Mouse (Mus musculus) neutrophil, adult 5-6 weeks (primary cell): ENCODE data around the gene Atp6ap2. TPM values are rescaled to one million over a fixed set of nuclear protein-coding genes. Genes with fewer than 3 reads are reported as not detected.

ENCODE experiments used
- total RNA-seq: library from RNA; stranded (forward); fragments of 200-1000 nt; gene quantifications from 2 replicates; pipeline ENCODE4 v1.2.3, GENCODE M21; 2017

Gene Atp6ap2
- total RNA-seq, 1 experiment from 2014 or later, result 80.1 TPM

Other genes with a start within 250 kb of the Atp6ap2 start
- 27.6 and 28.5 TPM in 2 replicates for gene 1810030O07Rik, start 85.9 kb downstream of the Atp6ap2 start, total RNA-seq
- 25.3 and 25.4 TPM in 2 replicates for gene Med14, start 174.3 kb downstream of the Atp6ap2 start, total RNA-seq